Mouse (Mus musculus) adrenal gland, postnatal 25 days (tissue): ENCODE measurements around the gene Anks1b. TPM values are rescaled to one million over a fixed set of nuclear protein-coding genes. Genes with fewer than 3 reads are reported as not detected.

Source experiments
- DNase-seq: peaks from one replicate; pipeline ENCODE4 v3.0.0; 2021; ENCODE audit warnings: mixed read lengths
- total RNA-seq: library from RNA; stranded (reverse); gene quantifications from 2 replicates; pipeline ENCODE4 v1.2.3, GENCODE M21; 2021

The Anks1b gene
- total RNA-seq, 1 experiment from 2014 or later = 0.85 TPM

- no peak for DNase-seq
Measured at GRCm38 (mm10) chr10:90966821-90967220, 1093.5 kb downstream of the Anks1b start.

- DNase-seq = no peak
Measured at GRCm38 (mm10) chr10:90968247-90968646, 1094.9 kb downstream of the Anks1b start.

- DNase-seq = peak; percentile 15
Measured at GRCm38 (mm10) chr10:90969355-90970174, 1096.3 kb downstream of the Anks1b start.

GRCm38 (mm10) chr10:90970560-90970959 lies 1097.3 kb downstream of the Anks1b start:
- no peak for DNase-seq

- no peak for DNase-seq
Measured at GRCm38 (mm10) chr10:90974084-90974483, 1100.8 kb downstream of the Anks1b start.

GRCm38 (mm10) chr10:90974491-90974890 lies 1101.2 kb downstream of the Anks1b start:
- no peak for DNase-seq

GRCm38 (mm10) chr10:90981811-90982210 lies 1108.5 kb downstream of the Anks1b start:
- DNase-seq = no peak

- DNase-seq = no peak
Measured at GRCm38 (mm10) chr10:90983046-90983445, 1109.7 kb downstream of the Anks1b start.

- no peak for DNase-seq
Measured at GRCm38 (mm10) chr10:90990340-90990739, 1117.0 kb downstream of the Anks1b start.

GRCm38 (mm10) chr10:90992237-90992636 lies 1118.9 kb downstream of the Anks1b start:
- DNase-seq = no peak

- DNase-seq = no peak
Measured at GRCm38 (mm10) chr10:90993869-90994268, 1120.6 kb downstream of the Anks1b start.

- DNase-seq = no peak
Measured at GRCm38 (mm10) chr10:90999899-91000298, 1126.6 kb downstream of the Anks1b start.

GRCm38 (mm10) chr10:91001421-91001820 lies 1128.1 kb downstream of the Anks1b start:
- DNase-seq = peak; percentile 5

- DNase-seq = no peak
Measured at GRCm38 (mm10) chr10:91005858-91006538, 1132.7 kb downstream of the Anks1b start.

Other genes starting within 250 kb of the Anks1b start
- 50.0 and 54.0 TPM in 2 replicates for gene Scyl2, start 187.2 kb upstream of the Anks1b start, total RNA-seq
- gene Actr6, start 141.2 kb upstream of the Anks1b start, total RNA-seq = 18.0 and 21.0 TPM in 2 replicates
- 92.7 and 129 TPM in 2 replicates for gene Uhrf1bp1l, start 128.5 kb upstream of the Anks1b start, total RNA-seq